Mouse (Mus musculus) urinary bladder, postnatal 36 days (tissue): ENCODE measurements at regions not wholly inside any gene's neighbourhood (a gene's known extent, or its start where the extent isn't known, plus 50 kb on each side); places are given as distances from the start of the nearest gene placed in this dataset.

Experiments
- DNase-seq, 2 experiments: peaks; one replicate each; pipeline ENCODE4 v3.0.0; 2022; ENCODE audit warnings: low spot score in 2 of 2, mixed read lengths in 1 of 2

- DNase-seq, result no peak
Observed at GRCm38 (mm10) chr13:39702621-39703020, 658.6 kb downstream of the Ofcc1 start.

GRCm38 (mm10) chr13:39691291-39692024 is 669.8 kb downstream of the Ofcc1 start:
- DNase-seq, result no peak

- DNase-seq, result no peak
Observed at GRCm38 (mm10) chr13:39664548-39664947, 696.7 kb downstream of the Ofcc1 start.

- no peak for DNase-seq
Observed at GRCm38 (mm10) chr13:39649457-39649856, 688.8 kb upstream of the Slc35b3 start.

GRCm38 (mm10) chr13:39647367-39647766 is 686.7 kb upstream of the Slc35b3 start:
- DNase-seq, result peak; percentile 1 to 8

- DNase-seq, result no peak
Observed at GRCm38 (mm10) chr13:39631506-39632132, 670.9 kb upstream of the Slc35b3 start.
